Mouse (Mus musculus) neural tube, embryonic 11.5 days (tissue): ENCODE results near the gene Trim11. TPM values are rescaled to one million over a fixed set of nuclear protein-coding genes. Genes with fewer than 3 reads are reported as not detected.

Source experiments
- ATAC-seq: fragments of 200-750 bp; cut with Nextera tagmentation; 2 replicates; pipeline ENCODE4 v1.8.0; 2017; ENCODE audit warnings: moderate number of reproducible peaks, mild to moderate bottlenecking, moderate TSS enrichment, moderate library complexity; ENCODE audit not compliant: insufficient read depth, low FRiP score, low TSS enrichment
- DNase-seq: peaks from one replicate; pipeline ENCODE4 v3.0.0-alpha.2; 2015; ENCODE audit warnings: low spot score
- H3K27ac ChIP-seq: fragments of 300-500 bp; sonication (generic); 2 replicates; pipeline ENCODE4 v1.5.1; 2014; ENCODE audit warnings: low read depth, mild to moderate bottlenecking, low read length
- H3K27me3 ChIP-seq: fragments of 300-500 bp; sonication (generic); 2 replicates; pipeline ENCODE4 v1.6.1; 2014; ENCODE audit warnings: mild to moderate bottlenecking, low read length, mixed read lengths; ENCODE audit not compliant: control insufficient read depth, insufficient read depth
- H3K36me3 ChIP-seq: fragments of 300-500 bp; sonication (generic); 2 replicates; pipeline ENCODE4 v1.6.1; 2014; ENCODE audit warnings: mild to moderate bottlenecking, low read length, moderate library complexity, mixed read lengths; ENCODE audit not compliant: control insufficient read depth, insufficient read depth
- H3K4me1 ChIP-seq: fragments of 300-500 bp; sonication (generic); 2 replicates; pipeline ENCODE4 v1.6.1; 2014; ENCODE audit warnings: low read length, mixed read lengths; ENCODE audit not compliant: control insufficient read depth, insufficient read depth
- H3K4me2 ChIP-seq: fragments of 300-500 bp; sonication (generic); 2 replicates; pipeline ENCODE4 v1.6.1; 2014; ENCODE audit warnings: low read depth, mild to moderate bottlenecking, moderate library complexity
- H3K4me3 ChIP-seq: fragments of 300-500 bp; sonication (generic); 2 replicates; pipeline ENCODE4 v1.5.1; 2014; ENCODE audit warnings: low read depth, low read length
- H3K9ac ChIP-seq: fragments of 300-500 bp; sonication (generic); 2 replicates; pipeline ENCODE4 v1.6.1; 2014; ENCODE audit warnings: mild to moderate bottlenecking, low read length
- H3K9me3 ChIP-seq: fragments of 300-500 bp; sonication (generic); 2 replicates; pipeline ENCODE4 v1.6.1; 2016; ENCODE audit warnings: low read length; ENCODE audit not compliant: control insufficient read depth
- WGBS: fragments of 180-500 bp; shearing (Covaris S2); extraction: QIAGEN DNeasy Blood & Tissue Kit; methylation state at CpG from one replicate; pipeline ENCODE4 v1.1.7; 2014; 5-methylcytosine and 5-hydroxymethylcytosine counted together
- polyA plus RNA-seq: library from polyadenylated mRNA; unstranded; fragments of >200 nt; fragmentation: Nextera tagmentation; extraction: Ambion mirVana; gene quantifications from 2 replicates; pipeline ENCODE4 v1.2.1, GENCODE M21; 2014

Trim11 gene
- polyA plus RNA-seq, 1 experiment from 2014 or later: 20.8 TPM

DNA sequence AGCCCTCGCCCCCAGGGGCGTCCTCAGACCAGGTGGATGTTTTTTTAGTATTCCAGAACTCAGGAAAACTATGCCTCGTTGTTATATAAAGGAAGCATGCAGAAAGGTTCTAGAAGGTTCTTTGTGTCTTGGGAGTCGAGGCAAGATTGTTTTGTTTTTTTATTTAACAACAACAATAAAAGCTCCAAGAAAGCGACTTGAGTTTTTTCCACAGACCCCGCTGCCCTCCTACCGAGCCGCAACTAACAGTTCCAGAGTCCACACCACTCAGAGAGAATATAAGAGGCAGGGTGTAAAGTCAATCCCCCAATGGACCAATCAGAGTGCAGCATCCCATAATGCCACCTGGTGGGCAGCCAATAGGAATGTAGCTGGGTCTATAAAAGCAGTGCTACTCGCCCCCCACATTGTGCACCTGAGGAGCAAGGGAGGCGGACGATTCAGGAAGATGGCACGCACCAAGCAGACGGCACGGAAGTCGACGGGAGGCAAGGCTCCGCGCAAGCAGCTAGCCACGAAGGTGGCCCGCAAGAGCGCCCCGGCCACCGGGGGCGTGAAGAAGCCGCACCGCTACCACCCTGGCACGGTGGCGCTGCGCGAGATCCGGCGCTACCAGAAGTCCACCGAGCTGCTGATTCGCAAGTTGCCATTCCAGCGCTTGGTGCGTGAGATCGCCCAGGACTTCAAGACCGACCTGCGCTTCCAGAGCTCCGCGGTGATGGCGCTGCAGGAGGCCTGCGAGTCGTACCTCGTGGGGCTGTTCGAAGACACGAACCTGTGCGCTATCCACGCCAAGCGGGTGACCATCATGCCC is 16.3 kb upstream of the Trim11 start:
- peaks cover 16% of the 10 kb centered on the region for H3K4me1 ChIP-seq
- 63% methylated on average over 50 of the region's 50 CpGs for WGBS
- H3K36me3 ChIP-seq: no peaks in the 10 kb centered on the region
- ATAC-seq (no peak), DNase-seq (no peak)
- no peaks in the 10 kb centered on the region for H3K9me3 ChIP-seq
- H3K27me3 ChIP-seq: no peaks in the 10 kb centered on the region
- H3K27ac ChIP-seq: no peak overlapping the region
- H3K4me3 ChIP-seq: no peak overlapping the region
- H3K9ac ChIP-seq: no peak overlapping the region
- no peak overlapping the region for H3K4me2 ChIP-seq

GRCm38 (mm10) chr11:58963543-58963942 is 14.3 kb upstream of the Trim11 start:
- ATAC-seq (no peak), DNase-seq (no peak)
- Histone ChIP-seq H3K9ac (no peak overlapping the region), H3K4me3 (no peak overlapping the region), H3K27me3 (no peaks in the 10 kb centered on the region), H3K4me2 (no peak overlapping the region), H3K9me3 (no peaks in the 10 kb centered on the region), H3K36me3 (no peaks in the 10 kb centered on the region), H3K27ac (no peak overlapping the region), H3K4me1 (0 out of 2 replicates have a peak, but pooled peaks cover 5% of the 10 kb centered on the region)
- 38% methylated on average over 17 of the region's 17 CpGs for WGBS

- WGBS: 89% methylated on average over 7 of the region's 7 CpGs
- Histone ChIP-seq H3K27me3 (no peaks in the 10 kb centered on the region), H3K9me3 (no peaks in the 10 kb centered on the region), H3K27ac (no peak overlapping the region), H3K4me3 (no peak overlapping the region), H3K4me1 (0 out of 2 replicates have a peak, but pooled peaks cover 5% of the 10 kb centered on the region), H3K9ac (no peak overlapping the region), H3K4me2 (no peak overlapping the region), H3K36me3 (no peaks in the 10 kb centered on the region)
- DNase-seq (no peak), ATAC-seq (no peak)
Observed at GRCm38 (mm10) chr11:58964216-58964615, 13.7 kb upstream of the Trim11 start.

DNA sequence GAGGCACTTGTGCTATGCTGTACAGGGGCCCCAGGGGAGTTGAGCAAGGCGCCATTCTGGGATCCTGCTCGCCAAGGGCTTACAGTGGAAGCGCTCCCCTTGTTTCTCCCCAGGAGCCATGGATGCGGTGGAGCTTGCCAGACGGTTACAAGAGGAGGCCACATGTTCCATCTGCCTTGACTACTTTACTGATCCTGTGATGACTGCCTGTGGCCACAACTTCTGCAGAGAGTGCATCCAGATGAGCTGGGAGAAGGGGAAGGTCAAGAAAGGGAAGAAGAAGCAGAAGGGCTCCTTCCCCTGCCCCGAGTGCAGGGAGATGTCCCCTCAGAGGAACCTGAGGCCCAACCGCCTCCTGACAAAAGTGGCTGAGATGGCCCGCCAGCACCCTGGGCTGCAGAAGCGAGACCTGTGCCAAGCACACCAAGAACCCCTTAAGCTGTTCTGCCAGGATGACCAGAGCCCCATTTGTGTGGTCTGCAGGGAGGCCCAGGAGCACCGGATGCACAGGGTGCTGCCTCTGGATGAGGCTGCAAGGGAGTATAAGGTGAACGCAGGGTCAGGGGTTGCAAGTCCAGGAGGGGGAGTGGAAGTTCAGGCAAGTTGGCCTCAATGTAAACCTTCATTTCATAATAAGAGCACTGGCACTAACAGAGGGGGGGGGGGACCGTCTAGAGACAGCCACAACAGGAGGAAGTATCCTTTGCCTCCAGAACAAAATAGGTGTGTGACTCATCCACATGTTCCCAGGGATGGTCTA is 12.7 kb upstream of the Trim11 start:
- Histone ChIP-seq H3K4me1 (0 out of 2 replicates have a peak, but pooled peaks cover 5% of the 10 kb centered on the region), H3K9ac (no peak overlapping the region), H3K36me3 (peaks cover 1% of the 10 kb centered on the region; the same call in 1 of the 2 replicates), H3K27ac (no peak overlapping the region), H3K4me2 (no peak overlapping the region), H3K9me3 (no peaks in the 10 kb centered on the region), H3K27me3 (no peaks in the 10 kb centered on the region), H3K4me3 (no peak overlapping the region)
- WGBS: 54% methylated on average over 12 of the region's 12 CpGs
- DNase-seq: no peak
- ATAC-seq: no peak

GRCm38 (mm10) chr11:58967346-58967745 is 10.5 kb upstream of the Trim11 start:
- Histone ChIP-seq H3K27ac (no peak overlapping the region), H3K4me2 (no peak overlapping the region), H3K4me1 (0 out of 2 replicates have a peak, but pooled peaks cover 5% of the 10 kb centered on the region), H3K9ac (no peak overlapping the region), H3K4me3 (no peak overlapping the region), H3K27me3 (no peaks in the 10 kb centered on the region), H3K36me3 (peaks cover 4% of the 10 kb centered on the region; the same call in 1 of the 2 replicates), H3K9me3 (no peaks in the 10 kb centered on the region)
- WGBS: 97% methylated on average over 1 of the region's 1 CpGs
- DNase-seq (no peak), ATAC-seq (no peak)

DNA sequence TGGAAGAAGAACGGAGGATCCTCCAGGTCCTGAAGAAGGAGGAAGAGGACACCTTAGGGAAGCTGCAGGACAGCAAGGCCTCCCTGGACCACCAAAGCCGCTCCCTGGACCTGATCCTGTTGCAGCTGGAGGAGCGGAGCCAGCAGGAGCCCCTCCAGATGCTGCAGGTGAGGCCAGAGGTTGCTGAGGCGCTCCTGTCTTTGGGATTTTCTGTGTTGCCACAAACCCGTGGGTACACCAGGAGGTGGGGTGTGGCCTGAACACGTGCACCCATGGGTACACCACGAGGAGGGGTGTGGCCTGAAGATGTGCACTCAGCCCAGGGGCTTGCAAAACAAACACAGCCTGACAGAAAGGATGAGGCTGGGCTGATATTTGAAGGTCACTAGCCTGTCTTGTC is 9.3 kb upstream of the Trim11 start:
- H3K4me1 ChIP-seq: 0 out of 2 replicates have a peak, but pooled peaks cover 5% of the 10 kb centered on the region
- peaks cover 4% of the 10 kb centered on the region; the same call in 1 of the 2 replicates for H3K36me3 ChIP-seq
- H3K27me3 ChIP-seq: no peaks in the 10 kb centered on the region
- no peak for ATAC-seq
- no peak overlapping the region for H3K4me3 ChIP-seq
- no peak overlapping the region for H3K27ac ChIP-seq
- H3K9ac ChIP-seq: no peak overlapping the region
- WGBS: 87% methylated on average over 7 of the region's 7 CpGs
- no peaks in the 10 kb centered on the region for H3K9me3 ChIP-seq
- no peak overlapping the region for H3K4me2 ChIP-seq
- no peak for DNase-seq

DNA sequence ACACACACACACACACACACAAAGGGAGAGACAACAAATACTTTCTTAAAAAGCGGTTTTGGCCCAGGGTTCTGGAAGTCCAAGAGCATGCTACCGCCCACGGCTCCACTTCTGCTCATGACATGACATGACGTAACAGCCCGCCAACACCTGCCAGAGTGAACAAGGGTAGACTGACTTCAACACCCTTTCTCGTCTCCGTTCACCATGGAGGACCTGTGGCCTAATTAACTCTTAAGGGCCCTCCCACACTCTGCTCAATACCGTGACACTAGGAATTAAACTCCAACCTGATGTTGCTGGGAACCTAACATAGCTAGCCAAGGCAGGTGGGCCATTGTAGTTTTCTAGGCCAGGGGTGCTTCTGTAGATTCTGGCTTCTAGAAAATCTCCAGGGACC is 8.9 kb upstream of the Trim11 start:
- Histone ChIP-seq H3K9me3 (no peaks in the 10 kb centered on the region), H3K4me1 (0 out of 2 replicates have a peak, but pooled peaks cover 5% of the 10 kb centered on the region), H3K4me3 (no peak overlapping the region), H3K4me2 (no peak overlapping the region), H3K36me3 (peaks cover 4% of the 10 kb centered on the region; the same call in 1 of the 2 replicates), H3K27me3 (no peaks in the 10 kb centered on the region), H3K27ac (no peak overlapping the region), H3K9ac (no peak overlapping the region)
- DNase-seq (no peak), ATAC-seq (no peak)
- WGBS: 86% methylated on average over 8 of the region's 8 CpGs

DNA sequence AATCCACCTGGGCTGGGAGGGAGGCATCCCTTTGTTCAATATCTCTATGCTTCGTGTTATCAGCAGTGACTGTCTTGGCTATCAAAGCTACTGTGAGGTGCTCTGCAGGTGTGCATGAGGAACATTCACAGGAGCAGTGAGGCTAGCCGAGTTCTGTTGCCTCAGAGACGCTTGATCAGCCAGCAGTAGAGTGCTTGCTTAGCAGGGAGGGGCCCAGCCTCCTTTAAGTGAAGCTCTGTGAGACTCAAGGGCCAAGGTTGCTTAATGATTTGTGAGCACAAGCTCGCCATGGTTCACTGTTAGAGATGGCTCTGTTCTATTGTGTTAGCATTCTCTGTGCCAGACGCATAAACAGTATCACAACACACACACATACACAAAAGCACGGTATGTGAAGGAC is 8.2 kb upstream of the Trim11 start:
- 87% methylated on average over 6 of the region's 6 CpGs for WGBS

More for the DNA sequence above, 8.2 kb upstream of the Trim11 start:
- Histone ChIP-seq H3K36me3 (peaks cover 4% of the 10 kb centered on the region; the same call in 1 of the 2 replicates), H3K27me3 (no peaks in the 10 kb centered on the region), H3K4me3 (no peak overlapping the region), H3K4me1 (0 out of 2 replicates have a peak, but pooled peaks cover 4% of the 10 kb centered on the region), H3K27ac (no peak overlapping the region), H3K9me3 (no peaks in the 10 kb centered on the region), H3K4me2 (no peak overlapping the region), H3K9ac (no peak overlapping the region)
- ATAC-seq: no peak
- DNase-seq: no peak
